In the genomic region with DNA sequence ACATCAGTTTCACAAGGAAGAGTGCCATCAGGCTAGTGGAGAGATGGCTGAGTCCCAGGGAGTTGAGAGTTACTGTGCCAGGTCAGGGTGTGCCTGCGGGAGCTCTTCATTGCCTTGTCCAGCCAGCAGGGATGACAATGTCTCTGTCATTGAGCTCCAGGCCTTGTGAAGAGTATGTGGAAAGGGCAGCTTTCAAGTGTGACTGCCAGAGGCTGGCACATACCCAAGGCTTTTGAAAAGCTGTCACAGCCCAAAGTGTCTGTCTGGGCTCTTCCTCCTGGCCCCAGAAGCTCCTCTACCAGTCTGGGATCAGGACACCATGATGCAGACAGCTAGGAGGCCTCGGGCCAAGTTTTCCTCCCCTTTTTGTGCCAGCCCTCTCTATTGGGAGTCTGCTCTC, we compare ENCODE assay signal across 15 mouse cellular contexts.
DNase-seq lines count a peak whose midpoint lies in the region; ATAC-seq and TF ChIP-seq lines count a peak whose summit lies in the region.
"Had no signal": no experiment of that assay in that cellular context is flagged by ENCODE, and none has a peak within 500 bp of the region (broad histone marks: within the 10 kb centered on the region; RNA-seq: fewer than 3 reads in every experiment).

No protein-coding gene starts in this region.

- H3K36me3 ChIP-seq in lung, postnatal 0 days (ENCODE audit: insufficient read depth, low read length): no peaks in the 10 kb centered on the region
- H3K36me3 ChIP-seq: limb, embryonic 12.5 days; liver, embryonic 15.5 days; midbrain, embryonic 10.5 days had no signal

- 73% methylated on average over 2 of the region's 2 CpGs for WGBS in lung, postnatal 0 days

- DNase-seq in adrenal gland, postnatal 14 days: peak; percentile 17
- no peak for DNase-seq in adrenal gland, adult 18-20 months (ENCODE audit: low spot score in 2 of 2)
- DNase-seq in lung, postnatal 36 days: peak; percentile 5
- DNase-seq in lung, postnatal 0 days (ENCODE audit: low spot score): no peak
- peak; percentile 51 for DNase-seq in cerebellum, adult 11-12 months
- peak; percentile 49 to 83 for DNase-seq in cerebellum, postnatal 4 days (ENCODE audit: low spot score in 2 of 2)
- no peak for DNase-seq in kidney, postnatal 25 days
- no peak for DNase-seq in frontal cortex, postnatal 14 days (ENCODE audit: low spot score in 2 of 2)
- DNase-seq: gastrocnemius, postnatal 25 days; kidney, adult 2 months had no signal

- no peak overlapping the region for H3K4me3 ChIP-seq in lung, postnatal 0 days (ENCODE audit: low read depth, low read length)
- H3K4me3 ChIP-seq: limb, embryonic 12.5 days; liver, embryonic 15.5 days; midbrain, embryonic 10.5 days had no signal

- no peak for TF ChIP-seq EP300 in lung, postnatal 0 days (IDR thresholded peaks at IDR 0.05)

- no peak overlapping the region for H3K9ac ChIP-seq in lung, postnatal 0 days (replicated peaks; ENCODE audit: low read depth)
- H3K9ac ChIP-seq: limb, embryonic 12.5 days; liver, embryonic 15.5 days had no signal

- no peak overlapping the region for H3K27ac ChIP-seq in lung, postnatal 0 days (ENCODE audit: low read length)
- H3K27ac ChIP-seq: limb, embryonic 12.5 days; liver, embryonic 15.5 days; midbrain, embryonic 10.5 days had no signal

- no peak for ATAC-seq in lung, postnatal 0 days
- ATAC-seq: forebrain, embryonic 16.5 days had no signal

- H3K27me3 ChIP-seq in lung, postnatal 0 days (replicated peaks; ENCODE audit: insufficient read depth, low read length): no peaks in the 10 kb centered on the region
- H3K27me3 ChIP-seq: liver, embryonic 15.5 days had no signal

- TF ChIP-seq CTCF in lung, postnatal 0 days (IDR thresholded peaks at IDR 0.05): no peak

- H3K4me2 ChIP-seq in lung, postnatal 0 days (replicated peaks; ENCODE audit: low read depth, low read length): no peak overlapping the region
- H3K4me2 ChIP-seq: heart, embryonic 11.5 days; limb, embryonic 12.5 days; liver, embryonic 15.5 days had no signal

- no peaks in the 10 kb centered on the region for H3K9me3 ChIP-seq in lung, postnatal 0 days (ENCODE audit: low read length)
- H3K9me3 ChIP-seq: limb, embryonic 12.5 days; liver, embryonic 15.5 days; midbrain, embryonic 10.5 days had no signal

- H3K4me1 ChIP-seq in lung, postnatal 0 days (ENCODE audit: insufficient read depth, low read depth, low read length): no peaks in the 10 kb centered on the region
- H3K4me1 ChIP-seq: limb, embryonic 12.5 days; liver, embryonic 15.5 days; midbrain, embryonic 10.5 days had no signal

Comparison
In these comparisons a context has a peak if more than half of its experiments do, and no peak if none do; other contexts are left out.
1. DNase-seq: peak in adrenal gland, postnatal 14 days (single experiment), lung, postnatal 36 days (single experiment), cerebellum, adult 11-12 months (single experiment) and cerebellum, postnatal 4 days (2 of 2); none in adrenal gland, adult 18-20 months (0 of 2), lung, postnatal 0 days (single experiment), kidney, postnatal 25 days (0 of 2) and frontal cortex, postnatal 14 days (0 of 2).